Mouse (Mus musculus) heart, adult 2 months (tissue): Measurements from ENCODE around the gene Otulinl.

ENCODE experiments used
- CTCF ChIP-seq: fragments of 200-600 bp; IDR thresholded peaks from 2 replicates; pipeline ENCODE4 v1.8.1; 2022; ENCODE audit warnings: antibody characterized with exemption, mild to moderate bottlenecking, moderate library complexity
- EP300 ChIP-seq: fragments of 200-500 bp; IDR thresholded peaks from 2 replicates; pipeline ENCODE4 v1.6.1; 2011; ENCODE audit warnings: low read depth, low read length, control low read depth; ENCODE audit not compliant: insufficient read depth
- POLR2A ChIP-seq: fragments of 200-500 bp; IDR thresholded peaks from 2 replicates; pipeline ENCODE4 v1.6.1; 2011; ENCODE audit warnings: mild to moderate bottlenecking, low read depth, low read length, control low read depth; ENCODE audit not compliant: insufficient read depth

GRCm38 (mm10) chr15:27647686-27648085 is 33.7 kb downstream of the Otulinl start:
- peak; percentile 77 for TF ChIP-seq CTCF
- TF ChIP-seq EP300: no peak
- no peak for TF ChIP-seq POLR2A
